Mouse (Mus musculus) CH12.LX (cell line): ENCODE data around the gene Kcnn3. TPM values are rescaled to one million over a fixed set of nuclear protein-coding genes. Genes with fewer than 3 reads are reported as not detected.

ENCODE experiments used
- DNase-seq: peaks from one replicate; pipeline ENCODE4 v3.0.0-alpha.2; 2013; ENCODE audit errors: extremely low read depth
- H3K27ac ChIP-seq: 2 replicates; pipeline ENCODE4 v1.5.1; 2012; ENCODE audit warnings: low read depth, mild to moderate bottlenecking, control low read depth, moderate library complexity; ENCODE audit not compliant: insufficient read depth
- H3K27me3 ChIP-seq: replicated peaks from 2 replicates; pipeline ENCODE3; 2012; ENCODE audit warnings: inconsistent platforms
- H3K36me3 ChIP-seq, 2 experiments: replicated peaks in 1 of 2; 2 replicates each; pipeline versions ENCODE3 to v1.6.1; 2012; ENCODE audit warnings: inconsistent platforms in 1 of 2, low read length in 1 of 2, mild to moderate bottlenecking in 1 of 2, mixed read lengths in 1 of 2, moderate library complexity in 1 of 2; ENCODE audit not compliant: control insufficient read depth in 1 of 2, insufficient read depth in 1 of 2
- H3K4me1 ChIP-seq, 2 experiments: 2 replicates each; pipeline ENCODE4 v1.6.1; 2012; ENCODE audit warnings: inconsistent platforms in 1 of 2, moderate library complexity in 1 of 2; ENCODE audit not compliant: insufficient read depth in 2 of 2, control insufficient read depth in 1 of 2
- H3K4me2 ChIP-seq: 2 replicates; pipeline ENCODE4 v1.6.1; 2012; ENCODE audit warnings: low read depth, mild to moderate bottlenecking, control low read depth; ENCODE audit not compliant: poor library complexity, insufficient read depth, severe bottlenecking
- H3K4me3 ChIP-seq, 3 experiments: fragments of 150-350 bp in 1 of 3; sonication (generic) in 1 of 3; replicated peaks in 1 of 3; 2 replicates each; pipeline versions ENCODE3 to v1.5.1; 2011 to 2012; ENCODE audit warnings: low read depth in 2 of 3, low read length in 2 of 3, mild to moderate bottlenecking in 2 of 3, moderate library complexity in 2 of 3, control low read depth in 1 of 3, improper control_type of control experiment in 1 of 3, inconsistent platforms in 1 of 3, mixed read lengths in 1 of 3; ENCODE audit not compliant: poor library complexity in 1 of 3
- H3K79me2 ChIP-seq: replicated peaks from 2 replicates; pipeline ENCODE4 v1.6.1; 2012; ENCODE audit warnings: mild to moderate bottlenecking, moderate library complexity; ENCODE audit not compliant: control insufficient read depth, poor library complexity, insufficient read depth, severe bottlenecking; ENCODE audit errors: extremely low read depth
- H3K9ac ChIP-seq: 2 replicates; pipeline ENCODE4 v1.6.1; 2012; ENCODE audit warnings: low read depth, mild to moderate bottlenecking, control low read depth, moderate library complexity; ENCODE audit not compliant: insufficient read depth
- H3K9me3 ChIP-seq: replicated peaks from 2 replicates; pipeline ENCODE3; 2012; ENCODE audit warnings: low read length, inconsistent platforms, mixed read lengths
- CHD1 ChIP-seq: IDR thresholded peaks from 2 replicates; pipeline ENCODE4 v1.6.1; 2012; ENCODE audit warnings: low read depth, low read length, improper control_type of control experiment, inconsistent platforms
- E2F4 ChIP-seq: IDR thresholded peaks from 2 replicates; pipeline ENCODE4 v1.6.1; 2011; ENCODE audit warnings: low read depth, low read length, improper control_type of control experiment; ENCODE audit not compliant: insufficient replicate concordance
- HCFC1 ChIP-seq: IDR thresholded peaks from 2 replicates; pipeline ENCODE4 v1.6.1; 2012; ENCODE audit warnings: low read depth, mild to moderate bottlenecking, inconsistent platforms, low read length, improper control_type of control experiment
- KAT2A ChIP-seq: IDR thresholded peaks from 2 replicates; pipeline ENCODE4 v1.6.1; 2012; ENCODE audit warnings: low read length, improper control_type of control experiment, inconsistent platforms; ENCODE audit not compliant: insufficient replicate concordance
- MAX ChIP-seq: IDR thresholded peaks from 2 replicates; pipeline ENCODE4 v1.6.1; 2011; ENCODE audit warnings: low read length, improper control_type of control experiment
- MEF2A ChIP-seq: IDR thresholded peaks from 2 replicates; pipeline ENCODE4 v1.6.1; 2014; ENCODE audit warnings: low read depth, mild to moderate bottlenecking, inconsistent platforms, low read length, improper control_type of control experiment, borderline replicate concordance
- POLR2A ChIP-seq: IDR thresholded peaks from 2 replicates; pipeline ENCODE4 v1.6.1; 2011; ENCODE audit warnings: low read depth, mild to moderate bottlenecking, improper control_type of control experiment, low read length
- RCOR1 ChIP-seq: conservative IDR thresholded peaks from 2 replicates; pipeline ENCODE4 v1.6.1; 2012; ENCODE audit warnings: low read depth, mild to moderate bottlenecking, inconsistent platforms, low read length, improper control_type of control experiment
- SIN3A ChIP-seq: IDR thresholded peaks from 2 replicates; pipeline ENCODE4 v1.6.1; 2012; ENCODE audit warnings: low read length, improper control_type of control experiment, inconsistent platforms
- SMC3 ChIP-seq: IDR thresholded peaks from 2 replicates; pipeline ENCODE4 v1.6.1; 2011; ENCODE audit warnings: low read depth, low read length, improper control_type of control experiment
- TBP ChIP-seq: conservative IDR thresholded peaks from 2 replicates; pipeline ENCODE4 v1.6.1; 2011; ENCODE audit warnings: low read depth, low read length, improper control_type of control experiment
- ZC3H11A ChIP-seq: IDR thresholded peaks from 2 replicates; pipeline ENCODE4 v1.6.1; 2012; ENCODE audit warnings: low read depth, mild to moderate bottlenecking, inconsistent platforms, low read length, improper control_type of control experiment
- ZKSCAN1 ChIP-seq: IDR thresholded peaks from 2 replicates; pipeline ENCODE4 v1.6.1; 2012; ENCODE audit warnings: low read depth, inconsistent platforms, low read length, improper control_type of control experiment, borderline replicate concordance
- ZNF384 ChIP-seq: IDR thresholded peaks from 2 replicates; pipeline ENCODE4 v1.6.1; 2012; ENCODE audit warnings: low read depth, low read length, improper control_type of control experiment, inconsistent platforms
- dilution Hi-C: fragments of 300-500 bp; cut with MboI; formaldehyde crosslinking; loops from 2 replicates; pipeline ENCODE4 v1.14.3; 2020; ENCODE audit warnings: low sequenced_read_pairs; ENCODE audit not compliant: extremely low pct_unique_long_range_greater_than_20kb, extremely low pct_ligation_motif_present
- in situ Hi-C: fragments of 300-500 bp; cut with MboI; formaldehyde crosslinking; loops from 3 replicates; pipeline ENCODE4 v1.14.3; 2019; ENCODE audit warnings: low sequenced_read_pairs, low pct_ligation_motif_present, low pct_unique_long_range_greater_than_20kb, mixed read lengths
- polyA plus RNA-seq: library from polyadenylated mRNA; unstranded; fragments of >175 nt; gene quantifications from 2 replicates; pipeline ENCODE4 v1.2.1, GENCODE M21; 2012; ENCODE audit warnings: low read depth; ENCODE audit not compliant: insufficient read length
- total RNA-seq, 2 experiments: library from RNA; depleted of rRNA; stranded (reverse); fragments of 300-350 nt in 1 of 2; fragments of >200 nt in 1 of 2; gene quantifications; 2 replicates each; pipeline ENCODE4 v1.2.3; 2012 to 2014

Kcnn3 gene
- total and polyA plus RNA-seq, 3 experiments: 0.06 TPM; not detected in 2

DNA sequence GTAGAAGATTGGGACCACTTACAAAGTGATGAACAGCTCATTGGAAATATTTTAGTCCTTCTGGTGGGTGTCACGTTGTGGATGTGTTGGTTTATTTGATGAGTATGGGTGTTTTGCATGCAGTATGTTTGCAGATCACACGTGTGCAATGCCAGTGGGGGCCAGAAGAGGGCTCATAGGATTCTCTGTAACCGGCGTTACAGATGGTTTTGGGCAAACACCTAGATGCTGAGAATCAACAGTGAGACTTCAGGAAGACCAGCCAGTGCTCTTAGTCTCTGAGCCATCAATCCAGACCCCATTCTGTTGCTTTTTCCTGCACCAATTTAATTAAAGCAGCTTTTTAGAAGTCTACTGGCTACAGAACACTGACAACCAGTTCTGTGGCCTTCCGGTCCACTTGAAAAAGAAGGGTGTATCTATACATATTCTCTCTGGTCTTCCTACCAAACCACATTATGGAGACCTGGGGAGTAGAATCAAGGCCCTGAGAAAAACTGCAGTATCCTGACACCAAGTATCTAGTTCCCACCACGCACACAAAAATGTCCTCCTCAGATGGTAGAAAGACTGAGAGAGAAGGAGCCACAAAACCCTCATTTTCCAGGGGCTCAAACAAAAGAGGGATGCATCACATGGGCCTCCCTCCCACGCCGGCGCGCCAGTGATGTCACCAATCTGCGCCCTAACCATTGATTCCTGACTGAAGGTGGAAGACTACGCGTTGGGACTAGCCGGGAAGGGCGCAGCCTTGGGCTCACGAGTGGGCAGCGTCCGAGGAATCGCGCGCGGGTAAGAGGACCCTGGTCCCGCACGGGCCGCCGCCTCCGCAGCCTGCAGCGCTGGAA, 194.6 kb downstream of the Kcnn3 start, which contains the start of gene Adar (continued):
- peak; percentile 85; the same call in 1 of the 2 replicates for TF ChIP-seq SIN3A

DNA sequence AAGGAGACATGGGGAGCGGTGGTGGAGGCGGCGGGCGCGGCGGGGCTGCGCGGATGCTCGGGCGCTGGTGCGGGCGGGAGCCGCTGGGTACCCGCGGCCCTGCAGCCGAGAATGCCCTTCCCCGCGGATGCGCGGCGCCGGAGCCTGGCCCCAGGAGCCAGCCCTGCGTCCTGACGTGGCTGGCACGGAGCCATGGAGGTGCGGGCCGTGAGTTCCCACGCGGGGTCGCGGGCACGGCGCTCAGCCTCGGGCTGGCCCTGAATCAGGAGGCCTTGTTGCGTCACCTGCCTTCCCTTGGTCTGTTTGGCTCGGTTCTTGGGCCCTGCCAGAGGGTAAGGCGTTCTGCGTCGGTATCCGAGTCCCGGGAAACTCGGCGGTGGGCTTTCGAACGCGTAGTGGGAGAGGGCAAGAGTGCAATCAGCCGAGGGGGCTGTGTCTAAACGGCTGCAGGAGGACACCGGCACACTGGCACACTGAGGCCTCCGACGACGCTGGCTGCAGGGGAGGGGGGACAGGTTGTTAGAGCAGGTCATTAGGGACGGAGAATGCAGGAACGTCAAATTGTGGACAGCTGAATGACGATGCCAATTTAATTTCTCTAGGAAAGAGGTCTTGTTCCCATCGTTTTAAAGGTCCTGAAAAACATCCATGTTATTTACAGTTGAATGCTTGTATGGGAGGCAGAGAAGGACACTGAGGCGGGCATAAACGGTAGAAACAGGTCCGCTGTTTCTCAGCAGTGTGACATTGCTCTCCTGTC, 195.4 kb downstream of the Kcnn3 start:
- H3K27ac ChIP-seq: 0 out of 2 replicates have a peak overlapping the region, but pooled peaks have one; percentile 12
- H3K36me3 ChIP-seq: peaks cover 0 to 18% of the 10 kb centered on the region in 2 experiments
- peaks cover 6 to 42% of the 10 kb centered on the region in 2 experiments for H3K4me1 ChIP-seq
- H3K4me2 ChIP-seq: peak overlapping the region; percentile 69
- H3K27me3 ChIP-seq: no peaks in the 10 kb centered on the region
- in situ Hi-C loops: no loop called here
- peak overlapping the region; percentile 74 to 100 (median 96) for H3K4me3 ChIP-seq
- DNase-seq: no peak
- TF ChIP-seq KAT2A: no peak
- no peak for TF ChIP-seq RCOR1
- no peak for TF ChIP-seq HCFC1
- no peak for TF ChIP-seq ZNF384
- dilution Hi-C loops: no loop called here
- peak overlapping the region; percentile 85 for H3K9ac ChIP-seq
- no peaks in the 10 kb centered on the region; the same call in none of the 2 replicates for H3K79me2 ChIP-seq
- H3K9me3 ChIP-seq: peaks cover 2% of the 10 kb centered on the region

DNA sequence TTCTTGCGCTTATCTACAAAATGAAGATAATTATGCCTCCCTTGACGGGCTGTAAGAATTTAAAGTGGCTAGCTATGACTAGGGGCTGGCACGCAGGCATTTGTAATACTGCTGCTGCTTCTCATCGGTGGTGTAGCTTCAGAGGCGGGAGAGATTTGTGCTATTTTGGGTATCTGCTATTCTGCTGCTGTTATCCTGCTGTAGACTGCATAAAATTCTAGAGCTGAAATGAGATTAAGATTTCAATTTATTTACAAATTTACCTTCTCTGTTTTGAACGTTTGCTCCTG, 195.9 kb downstream of the Kcnn3 start:
- H3K36me3 ChIP-seq: peaks cover 0 to 20% of the 10 kb centered on the region in 2 experiments
- dilution Hi-C loops: no loop called here
- H3K4me1 ChIP-seq: peaks cover 6 to 42% of the 10 kb centered on the region in 2 experiments
- H3K27ac ChIP-seq: no peak overlapping the region
- no peak for TF ChIP-seq SMC3
- no peak for TF ChIP-seq ZKSCAN1
- no peak for TF ChIP-seq ZC3H11A
- no peak for TF ChIP-seq MAX
- no peak for TF ChIP-seq MEF2A
- no peak for TF ChIP-seq CHD1
- no peak for TF ChIP-seq TBP
- no peak for TF ChIP-seq E2F4
- no peak for TF ChIP-seq POLR2A
- peak overlapping the region; percentile 85; the same call in 1 of the 2 replicates for H3K9ac ChIP-seq
- no peaks in the 10 kb centered on the region for H3K27me3 ChIP-seq
- in situ Hi-C loops: no loop called here
- peaks cover 2% of the 10 kb centered on the region for H3K9me3 ChIP-seq
- no peaks in the 10 kb centered on the region; the same call in none of the 2 replicates for H3K79me2 ChIP-seq
- H3K4me2 ChIP-seq: peak overlapping the region; percentile 69
- no peak for DNase-seq
- peak overlapping the region; percentile 74 to 100 (median 96) for H3K4me3 ChIP-seq
